Mouse (Mus musculus) MEL (cell line): Measurements from ENCODE around the gene Rab42.

Experiments
- CTCF ChIP-seq, 3 experiments: IDR thresholded peaks in 2 of 3; conservative IDR thresholded peaks in 1 of 3; 2 replicates each; pipeline ENCODE4 v1.5.1; 2011 to 2012; ENCODE audit warnings: low read length in 3 of 3, low read depth in 2 of 3, mild to moderate bottlenecking in 2 of 3, improper control_type of control experiment in 1 of 3, inconsistent platforms in 1 of 3, mixed read lengths in 1 of 3, moderate library complexity in 1 of 3; ENCODE audit not compliant: control insufficient read depth in 1 of 3, insufficient read depth in 1 of 3, poor library complexity in 1 of 3, severe bottlenecking in 1 of 3
- EP300 ChIP-seq, 2 experiments: IDR thresholded peaks; 2 replicates each; pipeline ENCODE4 v1.6.1; 2011; ENCODE audit warnings: improper control_type of control experiment in 2 of 2, low read length in 2 of 2, low read depth in 1 of 2, mild to moderate bottlenecking in 1 of 2
- GABPA ChIP-seq: IDR thresholded peaks from 2 replicates; pipeline ENCODE4 v1.6.1; 2012; ENCODE audit warnings: low read depth, mild to moderate bottlenecking, inconsistent platforms, low read length, improper control_type of control experiment, moderate library complexity
- JUND ChIP-seq: IDR thresholded peaks from 2 replicates; pipeline ENCODE4 v1.6.1; 2011; ENCODE audit warnings: low read depth, mild to moderate bottlenecking, improper control_type of control experiment, low read length
- USF1 ChIP-seq: IDR thresholded peaks from 2 replicates; pipeline ENCODE4 v1.6.1; 2014; ENCODE audit warnings: low read depth, mild to moderate bottlenecking, inconsistent platforms, low read length, improper control_type of control experiment, moderate library complexity

GRCm38 (mm10) chr4:132262358-132262616 is 40.9 kb downstream of the Rab42 start:
- TF ChIP-seq CTCF (IDR thresholded peaks at IDR 0.05 in 2 of 3, conservative IDR thresholded peaks at IDR 0.05 in 1 of 3; ENCODE audit: control insufficient read depth in 1 of 3, insufficient read depth in 1 of 3, low read depth in 2 of 3, low read length in 3 of 3, poor library complexity in 1 of 3, severe bottlenecking in 1 of 3) (no peak), JUND (no peak), USF1 (no peak), EP300 (IDR thresholded peaks at IDR 0.05; ENCODE audit: low read depth in 1 of 2, low read length in 2 of 2) (no peak), GABPA (no peak)
